Mouse (Mus musculus) testis, adult 2 months (tissue): ENCODE measurements around the gene Atp6v1f.

Experiments used
- CTCF ChIP-seq: fragments of 200-500 bp; IDR thresholded peaks from 2 replicates; pipeline ENCODE4 v1.5.1; 2012; ENCODE audit warnings: low read depth, mild to moderate bottlenecking, inconsistent platforms, low read length, moderate library complexity; ENCODE audit not compliant: control insufficient read depth, insufficient read depth, insufficient replicate concordance
- POLR2A ChIP-seq: fragments of 200-500 bp; IDR thresholded peaks from 2 replicates; pipeline ENCODE4 v1.6.1; 2012; ENCODE audit warnings: low read depth, mild to moderate bottlenecking, inconsistent platforms, low read length, moderate library complexity; ENCODE audit not compliant: control insufficient read depth

DNA sequence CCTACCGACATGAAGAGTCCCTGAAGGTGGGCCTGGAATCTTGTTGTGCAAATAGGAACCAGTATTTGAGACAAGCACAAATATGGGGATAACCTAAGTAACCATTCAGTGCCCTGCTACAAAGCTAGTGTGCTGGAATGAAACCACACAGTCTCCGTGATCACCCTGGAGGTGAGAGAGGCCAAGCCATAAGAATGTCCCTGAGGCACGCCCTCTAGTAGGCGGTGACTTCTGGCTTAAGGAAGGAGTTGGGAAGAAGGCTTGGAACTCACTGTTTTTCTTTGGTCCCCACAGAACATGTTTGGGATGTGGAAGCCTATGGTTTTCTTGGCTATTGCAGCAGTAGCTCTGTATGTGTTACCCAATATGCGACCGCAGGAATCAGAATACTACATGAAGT, 41.2 kb upstream of the Atp6v1f start:
- TF ChIP-seq CTCF (no peak), POLR2A (no peak)
